Mouse (Mus musculus) Patski (cell line): ENCODE results near the gene R3hdm2. TPM values are rescaled to one million over a fixed set of nuclear protein-coding genes. Genes with fewer than 3 reads are reported as not detected.

ENCODE experiments used
- ATAC-seq: fragments of 100-300 bp; one replicate; pipeline ENCODE4 v1.8.0; 2021
- CTCF ChIA-PET: fragments of 350-600 bp; sonication (Branson Sonifier 250); formaldehyde crosslinking; loops from one replicate; lab custom pipeline; 2022; ENCODE audit warnings: inconsistent platforms; lab: Charles Lee
- POLR2A ChIA-PET: fragments of 350-600 bp; sonication (Branson Sonifier 250); formaldehyde crosslinking; loops from one replicate; lab custom pipeline; 2022; ENCODE audit warnings: antibody characterized with exemption, inconsistent platforms; lab: Charles Lee
- DNase-seq: peaks from one replicate; pipeline ENCODE4 v3.0.0-alpha.2; 2011; ENCODE audit warnings: low read depth, low spot score
- H3K27me3 ChIP-seq: fragments of 371-371 bp; one replicate; pipeline ENCODE4 v1.5.1; 2021
- CTCF ChIP-seq: fragments of 100-300 bp; IDR thresholded peaks from one replicate; pipeline ENCODE4 v1.5.1; 2021
- in situ Hi-C: fragments of 300-500 bp; cut with MboI; formaldehyde crosslinking; loops from 3 replicates; pipeline ENCODE4 v1.11.1; 2018; ENCODE audit warnings: low pct_unique_long_range_greater_than_20kb, mixed read lengths
- polyA plus RNA-seq: library from polyadenylated mRNA; unstranded; gene quantifications from one replicate; pipeline ENCODE4 v1.2.3, GENCODE M21; 2021

R3hdm2 gene
- polyA plus RNA-seq, 1 experiment from 2014 or later, result 98.4 TPM

DNA sequence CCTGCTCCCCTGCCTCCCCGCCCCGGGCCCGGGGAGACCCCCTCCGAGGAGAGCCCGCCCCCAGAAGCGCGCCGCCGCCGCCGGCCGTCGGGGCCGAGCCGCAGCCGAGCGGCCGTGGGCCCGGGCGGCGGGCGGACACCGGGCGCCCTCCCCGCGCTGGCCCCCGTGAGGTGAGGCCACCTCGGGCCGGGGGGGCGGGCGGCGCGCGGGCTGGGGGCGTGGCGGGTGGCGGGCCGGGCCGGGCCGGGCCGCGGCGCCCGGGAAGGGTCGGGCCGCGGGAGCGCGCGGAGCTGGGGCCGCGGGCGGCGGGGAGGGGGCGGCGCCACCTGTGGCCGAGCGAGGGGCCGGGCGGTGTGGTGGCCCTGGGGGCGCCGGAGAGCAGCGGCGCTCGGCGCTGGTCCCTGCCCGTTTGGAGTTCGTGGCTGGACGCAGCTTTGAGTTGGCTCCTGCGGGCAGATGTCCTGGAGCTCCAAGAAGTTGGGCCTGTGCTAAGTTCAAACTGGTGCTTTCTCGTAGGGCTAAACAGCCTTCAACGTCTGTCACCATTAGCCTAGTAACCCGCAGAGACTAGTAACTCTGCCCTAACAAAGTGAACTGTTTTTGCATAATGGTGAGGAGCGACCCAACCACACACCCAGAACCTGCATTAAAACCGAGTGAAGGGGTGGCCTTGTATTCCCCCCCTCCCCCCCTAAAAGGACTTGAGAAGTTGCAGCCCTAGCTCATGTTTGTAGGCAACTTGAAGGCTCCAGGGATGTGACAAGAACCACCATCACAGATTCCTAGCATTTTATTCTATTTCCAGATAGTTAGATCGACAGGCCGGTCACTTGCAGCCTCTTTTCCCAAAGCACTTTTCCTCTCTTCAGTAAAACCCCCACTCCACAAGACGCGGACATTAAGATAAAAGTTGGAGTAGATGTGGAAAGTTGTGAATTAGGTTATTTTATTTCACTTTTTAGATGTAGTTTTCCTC lies 928 bp downstream of the R3hdm2 start:
- ChIA-PET CTCF (interaction anchor here (0.7 to 1.2 kb wide), 2 partner anchors 42 to 61 kb away, joined by 3 read pairs; no protein-coding TSS in a partner anchor), POLR2A (no interaction called here)
- ATAC-seq, result peak; percentile 76
- peak; percentile 20 for DNase-seq
- in situ Hi-C loops, result no loop called here
- TF ChIP-seq CTCF, result peak; percentile 37
- no peaks in the 10 kb centered on the region for H3K27me3 ChIP-seq

- ATAC-seq, result no peak
- no peaks in the 10 kb centered on the region for H3K27me3 ChIP-seq
- ChIA-PET POLR2A (interaction anchor here (0.7 kb wide), 1 partner anchor 44 kb away, joined by 5 read pairs; no protein-coding TSS in a partner anchor), CTCF (interaction anchor here (0.7 kb wide), 1 partner anchor 62 kb away, joined by 3 read pairs; no protein-coding TSS in a partner anchor)
- TF ChIP-seq CTCF, result no peak
- no peak for DNase-seq
- in situ Hi-C loops, result no loop called here
Observed at GRCm38 (mm10) chr10:127381743-127382134, 1.6 kb downstream of the R3hdm2 start.

GRCm38 (mm10) chr10:127391774-127392173 lies 11.6 kb downstream of the R3hdm2 start:
- TF ChIP-seq CTCF, result peak; percentile 41
- POLR2A ChIA-PET, result no interaction called here
- ATAC-seq, result no peak
- in situ Hi-C loops, result no loop called here
- DNase-seq, result no peak
- H3K27me3 ChIP-seq, result no peaks in the 10 kb centered on the region
- CTCF ChIA-PET, result no interaction called here

DNA sequence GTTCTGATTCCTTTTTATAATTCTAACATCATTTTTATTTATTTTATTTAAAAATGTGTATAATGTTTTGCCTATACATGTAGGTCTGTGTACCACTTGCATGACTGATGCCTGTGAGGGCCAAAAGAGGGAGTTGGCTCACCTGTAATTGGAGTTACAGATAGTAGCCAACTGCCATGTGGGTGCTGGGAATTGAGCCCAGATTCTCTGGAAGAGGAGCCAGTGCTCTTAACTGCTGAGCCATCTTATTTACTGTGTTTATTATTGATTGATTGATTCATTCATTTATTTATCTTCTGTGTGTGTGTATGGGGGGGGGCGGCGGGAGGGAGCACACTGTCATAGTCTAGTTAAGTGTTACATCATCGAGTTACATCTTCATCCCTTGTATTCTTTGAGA lies 24.6 kb downstream of the R3hdm2 start:
- ChIA-PET CTCF (no interaction called here), POLR2A (no interaction called here)
- no peak for TF ChIP-seq CTCF
- DNase-seq (no peak), ATAC-seq (no peak)
- H3K27me3 ChIP-seq, result no peaks in the 10 kb centered on the region
- in situ Hi-C loops, result no loop called here

DNA sequence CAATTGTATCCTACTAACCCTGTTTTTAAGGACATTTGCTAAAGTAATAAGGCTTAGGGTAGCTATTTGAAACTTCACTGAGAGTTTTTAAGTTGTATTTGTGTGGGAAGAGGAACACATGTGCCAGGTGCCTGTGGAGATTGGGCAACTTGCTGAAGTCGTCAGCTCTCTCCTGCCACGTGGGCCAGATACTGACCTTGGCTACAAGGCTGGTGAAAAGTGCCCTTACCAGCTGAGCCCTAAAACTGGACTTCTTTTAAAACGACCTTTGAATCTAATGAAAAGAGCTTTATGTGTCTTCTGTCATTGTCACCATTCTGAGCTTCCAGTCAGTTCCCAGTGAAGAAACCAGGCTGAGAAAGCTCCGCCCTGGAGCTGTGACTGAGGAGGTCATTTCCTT lies 27.3 kb downstream of the R3hdm2 start:
- CTCF ChIA-PET, result interaction anchor here (0.9 to 1.5 kb wide), 3 partner anchors 17 to 22 kb away, joined by 3 to 5 read pairs (median 3); no protein-coding TSS in a partner anchor
- no peak for ATAC-seq
- no peaks in the 10 kb centered on the region for H3K27me3 ChIP-seq
- in situ Hi-C loops, result no loop called here
- TF ChIP-seq CTCF, result no peak
- POLR2A ChIA-PET, result no interaction called here
- DNase-seq, result no peak

DNA sequence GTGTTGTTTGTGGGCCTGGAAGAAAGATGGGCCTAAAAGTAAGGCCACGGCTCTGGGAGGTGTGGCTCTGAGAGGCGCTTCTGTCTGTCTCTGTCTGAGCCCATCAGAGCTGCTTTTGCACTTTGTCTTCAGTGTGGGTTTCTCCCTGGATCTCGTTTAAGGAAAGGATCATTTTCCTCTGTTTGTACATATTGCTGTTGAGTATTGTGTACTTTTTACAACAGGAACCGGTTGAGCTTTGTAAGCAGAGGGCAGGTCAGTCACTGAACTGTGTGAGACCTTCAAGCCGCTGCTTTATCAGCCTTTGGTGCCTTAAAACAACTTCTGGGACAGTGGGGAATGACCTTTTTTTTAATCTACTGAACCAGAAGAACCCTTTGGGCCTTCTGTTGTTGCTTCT lies 32.0 kb downstream of the R3hdm2 start:
- TF ChIP-seq CTCF, result no peak
- in situ Hi-C loops, result no loop called here
- ChIA-PET POLR2A (no interaction called here), CTCF (interaction anchor here (1.2 to 1.3 kb wide), 2 partner anchors 24 to 26 kb away, joined by 3 read pairs; no protein-coding TSS in a partner anchor)
- DNase-seq (no peak), ATAC-seq (no peak)
- no peaks in the 10 kb centered on the region for H3K27me3 ChIP-seq

GRCm38 (mm10) chr10:127412776-127413175 lies 32.6 kb downstream of the R3hdm2 start:
- TF ChIP-seq CTCF, result no peak
- CTCF ChIA-PET, result interaction anchor here (1.2 to 1.3 kb wide), 2 partner anchors 24 to 26 kb away, joined by 3 read pairs; no protein-coding TSS in a partner anchor
- POLR2A ChIA-PET, result no interaction called here
- in situ Hi-C loops, result no loop called here
- ATAC-seq (no peak), DNase-seq (no peak)
- H3K27me3 ChIP-seq, result no peaks in the 10 kb centered on the region

DNA sequence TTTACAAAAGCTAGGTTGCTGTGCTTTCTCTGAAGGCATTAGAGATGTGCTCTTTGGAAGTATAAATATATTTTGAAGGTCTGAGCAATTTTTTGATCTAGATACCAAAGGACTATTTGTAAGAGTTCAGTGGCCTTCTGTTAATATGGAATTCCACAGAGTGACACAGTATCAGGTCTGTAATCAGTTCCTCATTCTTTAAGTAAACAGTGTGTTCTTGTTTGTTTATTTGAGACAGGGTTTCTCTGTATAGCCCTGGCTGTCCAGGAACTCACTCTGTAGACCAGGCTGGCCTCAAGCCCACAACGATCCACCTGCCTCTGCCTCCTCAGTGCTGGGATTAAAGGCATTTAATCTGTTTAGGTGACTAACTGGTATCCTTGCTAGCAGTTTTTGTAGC lies 33.5 kb downstream of the R3hdm2 start:
- ATAC-seq (no peak), DNase-seq (no peak)
- CTCF ChIA-PET, result no interaction called here
- no peak for TF ChIP-seq CTCF
- in situ Hi-C loops, result no loop called here
- POLR2A ChIA-PET, result no interaction called here
- no peaks in the 10 kb centered on the region for H3K27me3 ChIP-seq

- in situ Hi-C loops, result no loop called here
- ChIA-PET POLR2A (no interaction called here), CTCF (no interaction called here)
- no peak for TF ChIP-seq CTCF
- no peaks in the 10 kb centered on the region for H3K27me3 ChIP-seq
- DNase-seq (no peak), ATAC-seq (no peak)
Observed at GRCm38 (mm10) chr10:127414141-127414540, 34.0 kb downstream of the R3hdm2 start.

GRCm38 (mm10) chr10:127420131-127420530 lies 40.0 kb downstream of the R3hdm2 start:
- ChIA-PET CTCF (interaction anchor here (0.9 kb wide), 1 partner anchor 16 kb away, joined by 4 read pairs; no protein-coding TSS in a partner anchor), POLR2A (no interaction called here)
- in situ Hi-C loops, result no loop called here
- no peak for DNase-seq
- no peak for ATAC-seq
- no peaks in the 10 kb centered on the region for H3K27me3 ChIP-seq
- TF ChIP-seq CTCF, result no peak
